Mouse (Mus musculus): ENCODE measurements around the gene Chst1.

GRCm38 (mm10) chr2:92627633-92628032 is 28.1 kb downstream of the Chst1 start:
- TF ChIP-seq POLR2A (IDR thresholded peaks at IDR 0.05; ENCODE audit: low read depth, low read length) = no peak
- TF ChIP-seq CTCF (conservative IDR thresholded peaks at IDR 0.05; ENCODE audit: insufficient read depth, insufficient read length, low read depth, low read length) = no peak

All from kidney, adult 2 months (tissue).